Mouse (Mus musculus): Measurements from ENCODE around the gene Ift20.
A peak's percentile ranks its signal among the peaks of the same experiment; 100 is the strongest.

DNA sequence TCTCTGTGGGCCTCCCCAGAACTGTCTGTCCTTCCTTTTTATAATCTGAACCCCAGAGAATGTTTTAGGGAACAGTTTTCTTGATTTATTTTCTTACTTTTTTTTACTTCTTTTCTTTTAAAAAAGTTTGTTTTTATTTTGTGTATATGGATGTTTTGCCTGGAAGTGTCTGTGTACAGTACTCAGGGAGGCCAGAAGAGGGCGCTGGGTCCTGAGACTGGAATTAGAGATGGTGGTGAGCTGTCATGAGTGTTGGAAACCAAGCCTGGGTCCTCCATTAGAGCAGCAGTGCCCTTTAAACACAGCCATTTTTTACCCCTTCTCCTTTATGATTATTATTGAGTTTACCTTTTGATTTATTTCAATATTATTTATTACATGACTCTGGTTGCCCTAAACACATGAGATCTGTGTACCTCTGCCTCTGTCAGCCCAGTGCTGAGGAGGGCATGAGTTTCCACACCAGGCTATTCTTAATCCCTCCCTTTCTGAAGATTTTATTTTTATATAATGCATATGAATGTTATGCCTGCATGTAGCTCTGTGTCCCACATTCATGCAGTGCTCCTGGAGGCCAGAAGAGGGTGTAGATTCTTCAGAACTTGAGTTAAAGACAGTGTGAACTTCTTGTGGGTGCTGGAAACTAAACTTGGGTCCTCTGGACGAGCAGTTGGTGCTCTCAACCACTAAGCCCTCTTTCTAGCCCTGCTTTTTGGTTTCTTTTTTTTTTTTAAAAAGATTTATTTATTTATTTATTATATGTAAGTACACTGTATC is 20.4 kb upstream of the Ift20 start:
- TF ChIP-seq CTCF (IDR thresholded peaks at IDR 0.05) = peak; percentile 56
- TF ChIP-seq EP300 (IDR thresholded peaks at IDR 0.05) = no peak

All from lung, postnatal 0 days (tissue).